Mouse (Mus musculus) myocyte (in vitro differentiated cells): Measurements from ENCODE around the gene Grsf1. TPM values are rescaled to one million over a fixed set of nuclear protein-coding genes. Genes with fewer than 3 reads are reported as not detected.

Source experiments
- H3K27me3 ChIP-seq: one replicate; pipeline ENCODE4 v1.6.1; 2011; ENCODE audit not compliant: control insufficient read depth, insufficient read depth, insufficient read length
- H3K36me3 ChIP-seq: one replicate; pipeline ENCODE4 v1.6.1; 2011; ENCODE audit not compliant: control insufficient read depth, insufficient read depth
- H3K4me2 ChIP-seq: one replicate; pipeline ENCODE4 v1.6.1; 2011; ENCODE audit warnings: low read depth, control low read depth
- H3K4me3 ChIP-seq: one replicate; pipeline ENCODE4 v1.5.1; 2011; ENCODE audit warnings: mild to moderate bottlenecking, control low read depth, moderate library complexity
- H3K79me2 ChIP-seq: one replicate; pipeline ENCODE4 v1.6.1; 2011; ENCODE audit not compliant: control insufficient read depth, insufficient read depth
- H3ac ChIP-seq: one replicate; pipeline ENCODE4 v1.6.1; 2011; ENCODE audit not compliant: control insufficient read depth, insufficient read length
- MYOD1 ChIP-seq, 3 experiments: IDR thresholded peaks; one replicate each; pipeline ENCODE4 v1.6.1; 2011; ENCODE audit warnings: control low read depth in 2 of 3, low read depth in 2 of 3, mild to moderate bottlenecking in 2 of 3, moderate library complexity in 1 of 3; ENCODE audit not compliant: insufficient read length in 2 of 3, control insufficient read depth in 1 of 3
- REST ChIP-seq: IDR thresholded peaks from one replicate; pipeline ENCODE4 v1.6.1; 2011; ENCODE audit warnings: mild to moderate bottlenecking, control low read depth, moderate library complexity; ENCODE audit not compliant: insufficient read depth, insufficient read length
- SRF ChIP-seq: IDR thresholded peaks from one replicate; pipeline ENCODE4 v1.6.1; 2011; ENCODE audit warnings: low read depth; ENCODE audit not compliant: control insufficient read depth, insufficient read length
- USF1 ChIP-seq: IDR thresholded peaks from one replicate; pipeline ENCODE4 v1.6.1; 2011; ENCODE audit warnings: low read depth, mild to moderate bottlenecking, control low read depth, moderate library complexity
- polyA plus RNA-seq: library from polyadenylated mRNA; unstranded; fragments of >200 nt; fragmentation: generic; extraction: Trizol; gene quantifications from one replicate; pipeline ENCODE4 v1.2.1, GENCODE M21; 2012; ENCODE audit warnings: missing spikeins

Gene Grsf1
- polyA plus RNA-seq, 1 experiment: 29.5 TPM

DNA sequence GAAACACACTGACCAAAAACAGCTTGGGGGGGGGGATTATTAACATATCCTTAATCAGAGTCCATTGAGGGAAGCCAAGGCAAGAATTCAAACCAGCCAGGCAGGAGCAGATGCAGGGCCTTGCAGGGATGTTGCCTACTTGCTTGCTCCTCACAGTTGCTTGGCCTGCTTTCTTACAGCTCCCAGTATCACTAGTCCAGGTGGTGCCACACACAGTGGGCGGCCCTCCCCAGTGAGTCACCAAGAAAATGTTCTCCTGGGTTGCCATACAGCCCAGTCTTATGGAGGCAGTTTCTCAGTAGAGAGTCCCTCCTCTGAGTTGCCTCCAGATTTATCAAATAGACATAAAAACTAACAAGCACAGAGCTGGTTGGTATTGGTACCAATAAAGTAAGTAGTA lies 61.8 kb downstream of the Grsf1 start:
- no peaks in the 10 kb centered on the region for H3K27me3 ChIP-seq
- no peak overlapping the region for H3K4me3 ChIP-seq
- no peaks in the 10 kb centered on the region for H3K36me3 ChIP-seq
- H3K4me2 ChIP-seq: no peak overlapping the region
- H3K79me2 ChIP-seq: no peaks in the 10 kb centered on the region
- no peak for TF ChIP-seq MYOD1 (IDR thresholded peaks at IDR 0.05; ENCODE audit: control insufficient read depth in 1 of 3, insufficient read length in 2 of 3, low read depth in 2 of 3)
- no peak for TF ChIP-seq REST
- TF ChIP-seq SRF: no peak
- TF ChIP-seq USF1: no peak
- no peak overlapping the region for H3ac ChIP-seq

Other genes with a start within 250 kb of the Grsf1 start
- not detected for gene Ambn, start 220.2 kb downstream of the Grsf1 start, polyA plus RNA-seq
- not detected for gene Enam, start 188.2 kb downstream of the Grsf1 start, polyA plus RNA-seq
- 0.04 TPM for gene Jchain, start 148.3 kb downstream of the Grsf1 start, polyA plus RNA-seq
- 34.5 TPM for gene Utp3, start 121.7 kb downstream of the Grsf1 start, polyA plus RNA-seq
- gene Rufy3, start 111.1 kb downstream of the Grsf1 start, polyA plus RNA-seq: 4.9 TPM
- 4.6 TPM for gene Mob1b, start 44.7 kb upstream of the Grsf1 start, polyA plus RNA-seq
- gene Dck, start 88.8 kb upstream of the Grsf1 start, polyA plus RNA-seq: 4.2 TPM
- gene Slc4a4, start 210.6 kb upstream of the Grsf1 start, polyA plus RNA-seq: 0.04 TPM